Mouse (Mus musculus): ENCODE data around the gene Hnmt.

DNA sequence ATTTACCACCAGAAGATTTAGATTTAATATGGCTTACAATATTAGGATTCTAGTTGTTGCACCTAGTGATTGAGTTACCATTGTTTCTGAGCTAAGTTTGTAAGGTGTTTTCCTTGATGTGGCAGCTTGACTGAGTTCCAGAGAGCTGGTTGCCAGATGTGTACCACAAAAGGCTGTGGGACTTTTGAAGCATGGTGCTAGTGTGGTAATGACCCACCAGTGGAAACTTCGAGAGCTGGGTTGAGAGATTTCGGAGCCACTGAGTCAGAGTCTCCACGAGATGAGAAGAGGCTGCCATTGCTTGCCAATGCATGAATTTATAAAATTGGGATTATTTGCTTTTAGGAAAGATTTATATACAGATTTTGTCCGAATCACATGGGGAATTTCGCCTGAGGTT is 34.2 kb downstream of the Hnmt start:
- TF ChIP-seq CTCF (conservative IDR thresholded peaks at IDR 0.05; ENCODE audit: low read length) (no peak), POU5F1 (IDR thresholded peaks at IDR 0.05; ENCODE audit: borderline replicate concordance, low read length) (no peak)
